Mouse (Mus musculus) heart, embryonic 16.5 days (tissue): Measurements from ENCODE around the gene Parvb. TPM values are rescaled to one million over a fixed set of nuclear protein-coding genes. Genes with fewer than 3 reads are reported as not detected.
A peak's percentile ranks its signal among the peaks of the same experiment; 100 is the strongest.

Source experiments
- ATAC-seq: fragments of 200-750 bp; cut with Nextera tagmentation; replicated peaks from 2 replicates; pipeline ENCODE4 v1.8.0; 2017; ENCODE audit warnings: moderate number of reproducible peaks; ENCODE audit not compliant: insufficient read depth, low FRiP score; ENCODE audit errors: extremely low read depth
- H3K27ac ChIP-seq: fragments of 300-500 bp; sonication (generic); 2 replicates; pipeline ENCODE4 v1.5.1; 2014; ENCODE audit warnings: mild to moderate bottlenecking, low read length, control low read depth, moderate library complexity
- H3K27me3 ChIP-seq: fragments of 300-500 bp; sonication (generic); 2 replicates; pipeline ENCODE4 v1.6.1; 2014; ENCODE audit warnings: low read length, mixed read lengths; ENCODE audit not compliant: control insufficient read depth, insufficient read depth
- H3K36me3 ChIP-seq: fragments of 300-500 bp; sonication (generic); 2 replicates; pipeline ENCODE4 v1.6.1; 2014; ENCODE audit not compliant: control insufficient read depth, insufficient read depth
- H3K4me1 ChIP-seq: fragments of 300-500 bp; sonication (generic); 2 replicates; pipeline ENCODE4 v1.6.1; 2014; ENCODE audit warnings: low read length, mixed read lengths; ENCODE audit not compliant: control insufficient read depth, insufficient read depth
- H3K4me2 ChIP-seq: fragments of 300-500 bp; sonication (generic); 2 replicates; pipeline ENCODE4 v1.6.1; 2014; ENCODE audit warnings: low read depth, mild to moderate bottlenecking, control low read depth, low read length
- H3K4me3 ChIP-seq: fragments of 300-500 bp; sonication (generic); 2 replicates; pipeline ENCODE4 v1.5.1; 2014; ENCODE audit warnings: mild to moderate bottlenecking, control low read depth, low read length
- H3K9ac ChIP-seq: fragments of 300-500 bp; sonication (generic); 2 replicates; pipeline ENCODE4 v1.6.1; 2014; ENCODE audit warnings: low read length, control low read depth
- H3K9me3 ChIP-seq: fragments of 300-500 bp; sonication (generic); replicated peaks from 2 replicates; pipeline ENCODE4 v1.6.1; 2016; ENCODE audit warnings: low read length; ENCODE audit not compliant: control insufficient read depth
- WGBS: fragments of 180-500 bp; shearing (Covaris S2); extraction: QIAGEN DNeasy Blood & Tissue Kit; methylation state at CpG from one replicate; pipeline ENCODE4 v1.1.7; 2014; 5-methylcytosine and 5-hydroxymethylcytosine counted together
- polyA plus RNA-seq: library from polyadenylated mRNA; unstranded; fragments of >200 nt; fragmentation: Nextera tagmentation; extraction: Ambion mirVana; gene quantifications from 2 replicates; pipeline ENCODE4 v1.2.1, GENCODE M21; 2015

Gene Parvb
- polyA plus RNA-seq, 1 experiment from 2014 or later, result 15.5 TPM

GRCm38 (mm10) chr15:84300591-84300990 lies 68.7 kb downstream of the Parvb start:
- ATAC-seq, result no peak
- no peak overlapping the region for H3K4me2 ChIP-seq
- 65% methylated on average over 2 of the region's 2 CpGs for WGBS
- H3K36me3 ChIP-seq, result peaks cover 9% of the 10 kb centered on the region; the same call in 1 of the 2 replicates
- H3K4me3 ChIP-seq, result no peak overlapping the region
- peaks cover 15% of the 10 kb centered on the region for H3K4me1 ChIP-seq
- H3K9ac ChIP-seq, result no peak overlapping the region
- no peaks in the 10 kb centered on the region for H3K27me3 ChIP-seq
- no peak overlapping the region for H3K27ac ChIP-seq
- H3K9me3 ChIP-seq, result no peaks in the 10 kb centered on the region

- 32% methylated on average over 7 of the region's 7 CpGs for WGBS
These were observed 69.2 kb downstream of the Parvb start for GRCm38 (mm10) chr15:84301026-84301425.

DNA sequence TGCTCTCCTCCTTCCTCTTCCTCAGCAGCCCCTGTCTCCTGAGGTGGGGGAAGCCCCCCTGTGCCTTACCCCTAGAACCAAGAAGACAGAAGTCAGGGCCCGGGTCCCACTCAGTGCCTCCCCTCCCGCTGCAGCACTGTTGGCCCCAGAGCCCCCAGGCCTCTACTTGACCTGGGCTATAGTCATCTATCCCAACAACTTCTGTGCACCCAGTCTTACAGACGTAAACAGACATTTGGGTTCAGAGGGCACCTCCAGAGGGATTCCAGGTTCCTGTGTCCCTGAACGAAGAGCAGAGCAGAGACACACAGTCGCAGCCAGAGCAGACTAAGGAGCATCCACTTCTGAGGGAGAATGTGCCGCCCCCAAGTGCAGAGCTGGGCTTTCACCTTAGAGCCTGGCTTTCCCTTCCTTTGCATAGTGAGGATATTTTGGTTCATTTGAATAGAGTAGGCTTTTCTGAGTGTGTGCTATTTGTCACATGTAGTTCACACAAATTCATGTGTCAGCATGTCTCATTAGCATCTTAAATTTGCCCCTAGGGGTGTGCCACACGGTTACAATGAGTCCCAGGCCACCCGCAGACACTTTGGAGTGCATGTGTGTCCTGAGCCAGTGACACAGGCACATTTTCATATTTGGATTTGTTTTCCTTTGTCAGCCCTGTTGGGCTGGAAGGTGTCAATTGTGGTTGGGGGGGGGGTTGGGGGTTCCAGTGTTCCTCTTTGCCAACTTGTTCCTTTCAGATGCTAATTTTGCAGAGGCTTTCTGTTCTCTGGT lies 70.0 kb downstream of the Parvb start:
- no peak for ATAC-seq
- Histone ChIP-seq H3K4me1 (peaks cover 15% of the 10 kb centered on the region), H3K27me3 (no peaks in the 10 kb centered on the region), H3K4me3 (no peak overlapping the region), H3K9me3 (no peaks in the 10 kb centered on the region), H3K9ac (no peak overlapping the region), H3K36me3 (peaks cover 13% of the 10 kb centered on the region; the same call in 1 of the 2 replicates), H3K4me2 (no peak overlapping the region), H3K27ac (no peak overlapping the region)
- WGBS, result 68% methylated on average over 8 of the region's 8 CpGs

More at GRCm38 (mm10) chr15:84301026-84301425, 69.2 kb downstream of the Parvb start:
- no peak; the same call in 1 of the 2 replicates for ATAC-seq
- H3K9me3 ChIP-seq, result no peaks in the 10 kb centered on the region
- 0 out of 2 replicates have a peak overlapping the region, but pooled peaks have one; percentile 20 for H3K9ac ChIP-seq
- no peak overlapping the region for H3K27ac ChIP-seq
- no peak overlapping the region for H3K4me3 ChIP-seq
- H3K36me3 ChIP-seq, result peaks cover 9% of the 10 kb centered on the region; the same call in 1 of the 2 replicates
- no peak overlapping the region for H3K4me2 ChIP-seq
- H3K4me1 ChIP-seq, result peaks cover 15% of the 10 kb centered on the region
- no peaks in the 10 kb centered on the region for H3K27me3 ChIP-seq

GRCm38 (mm10) chr15:84303264-84303663 lies 71.4 kb downstream of the Parvb start:
- Histone ChIP-seq H3K27me3 (no peaks in the 10 kb centered on the region), H3K27ac (no peak overlapping the region), H3K4me3 (no peak overlapping the region), H3K9me3 (no peaks in the 10 kb centered on the region), H3K4me2 (no peak overlapping the region), H3K4me1 (peaks cover 15% of the 10 kb centered on the region), H3K36me3 (peaks cover 17% of the 10 kb centered on the region; the same call in 1 of the 2 replicates), H3K9ac (no peak overlapping the region)
- ATAC-seq, result no peak
- 72% methylated on average over 10 of the region's 10 CpGs for WGBS

DNA sequence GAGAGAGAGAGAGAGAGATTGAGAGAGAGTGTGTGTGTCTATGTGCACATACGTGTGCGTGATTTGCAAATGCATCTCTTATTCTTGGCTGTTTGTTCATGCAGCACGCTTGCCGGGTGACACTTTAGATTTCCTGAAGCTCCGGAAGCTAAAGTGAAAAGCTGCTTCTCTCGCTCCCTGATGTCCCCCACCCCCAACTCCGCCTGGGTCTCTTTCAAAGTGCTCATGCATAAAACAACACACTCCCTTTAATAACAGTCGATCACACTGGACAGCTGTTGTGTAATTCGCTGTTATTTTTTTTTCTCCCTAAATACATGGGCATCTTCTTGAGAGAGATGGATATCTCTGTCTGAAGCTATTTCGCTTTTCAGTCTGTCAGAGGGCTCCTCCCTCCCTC lies 73.5 kb downstream of the Parvb start:
- Histone ChIP-seq H3K27ac (no peak overlapping the region), H3K4me3 (no peak overlapping the region), H3K27me3 (no peaks in the 10 kb centered on the region), H3K36me3 (peaks cover 17% of the 10 kb centered on the region; the same call in 1 of the 2 replicates), H3K9me3 (no peaks in the 10 kb centered on the region), H3K9ac (no peak overlapping the region), H3K4me1 (peaks cover 15% of the 10 kb centered on the region), H3K4me2 (no peak overlapping the region)
- no peak for ATAC-seq
- WGBS, result 79% methylated on average over 10 of the region's 10 CpGs

DNA sequence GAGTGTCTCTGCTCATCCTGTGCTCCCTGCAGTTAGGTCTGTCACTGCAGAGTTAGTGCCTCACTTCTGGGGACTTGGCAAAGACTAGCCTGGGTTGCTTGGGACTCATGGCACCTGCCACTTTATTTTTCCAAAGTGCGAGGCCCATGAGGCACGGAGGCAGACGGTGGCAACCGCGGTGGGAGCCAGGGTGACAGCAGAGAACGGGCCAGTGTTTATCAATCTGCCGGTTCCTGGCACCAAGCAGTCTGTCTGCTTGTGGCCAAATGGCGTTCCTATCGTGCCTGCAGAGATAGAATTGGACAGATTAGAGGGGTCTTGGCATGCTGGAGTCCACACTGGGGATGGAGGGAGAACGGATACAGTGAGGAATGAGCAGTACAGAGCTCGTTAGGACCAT lies 78.4 kb downstream of the Parvb start:
- Histone ChIP-seq H3K4me1 (peaks cover 27% of the 10 kb centered on the region), H3K27ac (no peak overlapping the region), H3K4me3 (no peak overlapping the region), H3K9me3 (no peaks in the 10 kb centered on the region), H3K36me3 (peaks cover 8% of the 10 kb centered on the region; the same call in 1 of the 2 replicates), H3K9ac (0 out of 2 replicates have a peak overlapping the region, but pooled peaks have one; percentile 7), H3K4me2 (no peak overlapping the region), H3K27me3 (no peaks in the 10 kb centered on the region)
- WGBS, result 22% methylated on average over 11 of the region's 11 CpGs
- ATAC-seq, result no peak

- Histone ChIP-seq H3K36me3 (peaks cover 8% of the 10 kb centered on the region; the same call in 1 of the 2 replicates), H3K27ac (no peak overlapping the region), H3K4me1 (peaks cover 27% of the 10 kb centered on the region)
These were observed 79.6 kb downstream of the Parvb start for GRCm38 (mm10) chr15:84311295-84312085.

GRCm38 (mm10) chr15:84312878-84313565 lies 81.2 kb downstream of the Parvb start:
- H3K9me3 ChIP-seq, result no peaks in the 10 kb centered on the region
- H3K27ac ChIP-seq, result peak overlapping the region; percentile 61; the same call in 1 of the 2 replicates
- H3K4me3 ChIP-seq, result no peak overlapping the region
- H3K27me3 ChIP-seq, result no peaks in the 10 kb centered on the region
- no peak overlapping the region for H3K9ac ChIP-seq
- no peak for ATAC-seq
- no peaks in the 10 kb centered on the region for H3K36me3 ChIP-seq
- H3K4me1 ChIP-seq, result peaks cover 27% of the 10 kb centered on the region
- no peak overlapping the region; the same call in 1 of the 2 replicates for H3K4me2 ChIP-seq
- WGBS, result 59% methylated on average over 9 of the region's 10 CpGs

More at GRCm38 (mm10) chr15:84311295-84312085, 79.6 kb downstream of the Parvb start:
- H3K9ac ChIP-seq, result no peak overlapping the region
- no peak overlapping the region for H3K4me3 ChIP-seq
- no peak overlapping the region for H3K4me2 ChIP-seq
- WGBS, result 49% methylated on average over 9 of the region's 9 CpGs
- H3K9me3 ChIP-seq, result no peaks in the 10 kb centered on the region
- no peak for ATAC-seq
- H3K27me3 ChIP-seq, result no peaks in the 10 kb centered on the region
